Mouse (Mus musculus): Measurements from ENCODE around the gene 5430403G16Rik.
A peak's percentile ranks its signal among the peaks of the same experiment; 100 is the strongest.
"Not testable (repeated sequence)": the region's sequence is repeated elsewhere in the genome, so short reads cannot be mapped to it uniquely, and the experiment has no call there.

Gene 5430403G16Rik

DNA sequence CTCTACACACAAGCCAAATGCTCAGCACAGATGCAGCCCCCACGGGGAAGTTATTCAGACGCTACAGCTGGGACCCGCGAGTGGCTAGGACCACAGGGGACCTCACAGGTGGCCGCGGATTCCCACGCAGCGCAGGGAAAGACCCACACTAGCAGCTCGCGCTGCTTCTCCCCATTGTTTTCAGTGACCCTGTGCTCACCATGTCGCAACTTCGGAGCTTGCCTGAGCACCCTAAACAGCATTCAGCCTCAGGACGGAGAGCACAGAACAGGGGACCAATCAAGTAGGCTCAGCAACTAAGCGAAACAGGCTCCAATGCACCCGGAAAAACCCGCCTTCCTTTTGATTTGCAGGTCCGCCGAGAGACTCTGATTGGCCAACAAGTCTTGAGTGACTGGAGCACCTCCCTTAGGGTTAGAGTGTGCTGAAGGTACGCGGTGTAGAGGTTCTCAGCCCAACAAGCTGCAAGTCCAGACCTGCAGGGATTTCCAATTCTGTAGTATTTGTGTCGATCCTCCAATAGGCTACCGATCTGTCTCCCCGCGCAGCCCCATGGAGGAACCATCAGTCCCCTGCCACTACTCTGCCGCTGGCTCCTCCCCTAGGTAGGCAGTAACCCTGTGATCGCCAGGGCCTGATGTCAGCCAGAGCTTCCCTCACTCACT lies at the start of gene 5430403G16Rik:
5430403G16Rik (minus strand) TSS at position 505 of the 665 bp plus-strand sequence.
- DNase-seq, result peak; percentile 57

DNA sequence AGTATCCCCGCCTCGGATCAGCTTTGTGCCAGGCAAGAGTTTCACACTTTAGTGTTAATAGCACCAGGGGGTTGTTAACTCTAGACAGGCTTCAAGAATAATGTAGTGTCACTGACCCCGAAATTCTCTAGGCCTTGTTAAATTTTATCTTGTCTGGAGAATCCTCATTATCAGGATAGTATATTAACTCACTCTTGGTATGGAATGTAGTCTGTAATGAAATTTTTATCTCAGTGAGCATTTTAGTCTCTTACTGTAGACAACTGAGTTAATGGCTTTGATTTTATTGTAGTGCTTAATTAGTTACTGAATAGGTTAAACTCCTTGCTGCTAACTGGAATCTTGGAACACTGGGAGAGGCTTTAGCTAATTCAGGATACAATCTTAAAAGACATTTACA lies 26.5 kb upstream of the 5430403G16Rik start:
- not testable (repeated sequence) for DNase-seq

DNA sequence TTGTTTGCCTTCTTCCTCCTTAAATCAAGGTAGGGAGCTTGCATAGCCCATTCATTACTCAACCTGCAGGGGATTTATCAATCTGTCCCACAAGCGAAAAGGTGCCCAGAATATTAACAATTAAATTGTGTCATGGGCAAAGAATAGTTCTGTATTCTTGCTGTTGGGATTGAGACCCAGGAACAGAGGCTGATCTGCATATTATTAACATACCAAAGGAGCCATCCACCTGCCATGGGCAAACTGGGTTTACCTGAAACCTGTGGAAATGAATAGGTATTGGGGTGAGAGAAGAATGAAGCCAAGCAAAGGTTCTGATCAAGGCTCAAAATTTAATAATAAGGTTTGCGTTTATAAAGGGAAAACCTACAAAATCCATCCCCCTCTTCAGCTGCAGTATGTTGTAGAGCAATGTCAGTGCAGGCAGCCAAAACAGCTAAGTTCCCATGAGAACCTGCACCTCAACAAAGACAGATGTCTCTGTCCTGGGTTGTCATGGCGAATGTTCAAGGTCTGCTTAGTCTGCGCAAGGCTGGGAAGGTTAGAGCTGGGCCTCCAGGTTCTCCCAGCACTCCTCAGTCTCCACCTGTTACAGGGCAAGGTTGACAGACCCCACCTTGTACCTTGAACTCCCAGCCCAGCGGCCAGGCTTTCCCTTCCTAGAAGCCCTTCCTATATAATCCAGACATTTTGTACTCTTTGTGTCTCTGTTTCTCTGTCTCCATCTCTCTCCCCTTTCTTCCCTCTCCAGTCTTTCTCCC lies 544 bp upstream of the 5430403G16Rik start:
- not testable (repeated sequence) for DNase-seq

DNA sequence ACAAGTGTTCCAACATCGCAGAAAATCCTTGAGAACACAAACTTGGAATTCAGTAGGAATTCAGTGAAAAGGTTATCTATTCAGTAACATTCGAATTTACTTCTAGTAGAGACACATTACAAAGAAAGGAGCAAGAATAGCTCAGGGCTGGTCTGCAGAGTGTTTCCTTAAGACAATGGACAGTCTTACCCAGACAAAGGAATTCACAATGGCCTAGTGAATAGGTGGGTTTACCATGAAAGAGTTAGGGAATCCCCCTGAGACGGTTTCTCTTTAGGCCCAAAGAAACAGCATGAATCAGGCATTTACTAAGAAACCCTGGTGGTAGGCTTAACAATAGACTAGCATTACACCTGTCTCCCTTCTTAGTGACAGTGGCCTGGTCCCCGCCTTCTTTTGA lies 7.9 kb downstream of the 5430403G16Rik start:
- DNase-seq, result no peak
